Mouse (Mus musculus) intestine, postnatal 0 days (tissue): ENCODE results near the gene Ctnna2. TPM values are rescaled to one million over a fixed set of nuclear protein-coding genes. Genes with fewer than 3 reads are reported as not detected.

Experiments used
- ATAC-seq: fragments of 200-750 bp; cut with Nextera tagmentation; 2 replicates; pipeline ENCODE4 v1.8.0; 2017; ENCODE audit warnings: mild to moderate bottlenecking, moderate TSS enrichment, moderate library complexity
- H3K27ac ChIP-seq: fragments of 300-500 bp; sonication (generic); 2 replicates; pipeline ENCODE4 v1.5.1; 2014; ENCODE audit warnings: mild to moderate bottlenecking, low read depth, low read length, moderate library complexity
- H3K27me3 ChIP-seq: fragments of 300-500 bp; sonication (generic); replicated peaks from 2 replicates; pipeline ENCODE4 v1.6.1; 2014; ENCODE audit warnings: low read length, mixed read lengths; ENCODE audit not compliant: control insufficient read depth, insufficient read depth
- H3K36me3 ChIP-seq: fragments of 300-500 bp; sonication (generic); 2 replicates; pipeline ENCODE4 v1.6.1; 2014; ENCODE audit warnings: mild to moderate bottlenecking, moderate library complexity; ENCODE audit not compliant: control insufficient read depth, insufficient read depth
- H3K4me1 ChIP-seq: fragments of 300-500 bp; sonication (generic); replicated peaks from 2 replicates; pipeline ENCODE4 v1.6.1; 2014; ENCODE audit warnings: antibody characterized with exemption, low read length, mixed read lengths; ENCODE audit not compliant: control insufficient read depth, insufficient read depth
- H3K4me2 ChIP-seq: fragments of 300-500 bp; sonication (generic); replicated peaks from 2 replicates; pipeline ENCODE4 v1.6.1; 2014; ENCODE audit warnings: low read depth, mild to moderate bottlenecking, moderate library complexity
- H3K4me3 ChIP-seq: fragments of 300-500 bp; sonication (generic); 2 replicates; pipeline ENCODE4 v1.5.1; 2014; ENCODE audit warnings: low read depth, low read length
- H3K9ac ChIP-seq: fragments of 300-500 bp; sonication (generic); 2 replicates; pipeline ENCODE4 v1.6.1; 2014; ENCODE audit warnings: mild to moderate bottlenecking, low read depth, low read length
- H3K9me3 ChIP-seq: fragments of 300-500 bp; sonication (generic); 2 replicates; pipeline ENCODE4 v1.6.1; 2016; ENCODE audit warnings: mixed run types; ENCODE audit not compliant: control insufficient read depth
- CTCF ChIP-seq: sonication (generic); IDR thresholded peaks from 2 replicates; pipeline ENCODE4 v1.5.1; 2016; ENCODE audit warnings: low read depth, mild to moderate bottlenecking, control low read depth, antibody characterized with exemption, moderate library complexity
- WGBS: fragments of 180-500 bp; shearing (Covaris S2); extraction: QIAGEN DNeasy Blood & Tissue Kit; methylation state at CpG from one replicate; pipeline ENCODE4 v1.1.7; 2014; 5-methylcytosine and 5-hydroxymethylcytosine counted together
- polyA plus RNA-seq: library from polyadenylated mRNA; unstranded; fragments of >200 nt; fragmentation: Nextera tagmentation; extraction: Ambion mirVana; gene quantifications from 2 replicates; pipeline ENCODE4 v1.2.1, GENCODE M21; 2015

The Ctnna2 gene
- polyA plus RNA-seq, 1 experiment from 2014 or later, result 2.3 TPM

DNA sequence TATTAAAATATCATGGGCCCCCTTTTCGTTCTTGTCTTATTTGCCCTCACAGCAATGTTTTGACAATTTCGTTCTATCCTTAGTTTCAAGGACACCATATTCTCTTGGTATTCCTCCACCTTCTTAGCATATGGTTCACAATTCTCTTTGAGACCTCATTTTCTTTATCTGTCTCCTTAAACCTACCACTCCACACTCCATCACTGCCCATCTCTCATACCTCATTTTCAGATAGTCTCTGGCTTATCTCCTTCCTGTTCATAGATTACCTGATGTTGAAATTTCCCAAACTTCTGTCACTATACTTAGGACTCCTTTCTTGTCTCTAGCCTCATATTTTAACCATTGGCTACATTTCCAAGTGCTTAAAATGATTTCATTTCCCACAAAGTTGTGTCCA lies 116.1 kb downstream of the Ctnna2 start:
- TF ChIP-seq CTCF, result no peak
- no peak overlapping the region for H3K27ac ChIP-seq
- no peak overlapping the region for H3K4me3 ChIP-seq
- WGBS, result 81% methylated on average over 2 of the region's 2 CpGs
- no peaks in the 10 kb centered on the region for H3K9me3 ChIP-seq
- H3K36me3 ChIP-seq, result no peaks in the 10 kb centered on the region
- no peaks in the 10 kb centered on the region for H3K4me1 ChIP-seq
- no peaks in the 10 kb centered on the region for H3K27me3 ChIP-seq
- H3K4me2 ChIP-seq, result no peak overlapping the region
- ATAC-seq, result no peak
- no peak overlapping the region for H3K9ac ChIP-seq

DNA sequence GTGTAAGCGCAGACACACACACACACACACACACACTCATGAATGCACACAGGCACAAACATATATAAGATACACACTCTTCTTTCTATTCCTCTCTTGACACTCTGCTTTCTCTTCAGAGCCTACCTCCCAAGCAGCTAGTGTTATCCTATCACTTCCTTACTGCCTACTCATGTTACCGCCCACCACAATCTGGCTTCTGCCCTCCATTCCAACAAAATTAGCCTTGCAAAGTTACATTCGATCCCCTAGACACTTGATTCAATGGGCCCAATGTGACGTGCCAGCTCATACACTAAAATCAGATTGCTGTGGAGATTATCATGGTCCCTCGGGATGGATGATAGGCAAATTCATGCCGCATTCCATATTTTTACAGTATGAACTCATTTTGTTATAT lies 116.7 kb downstream of the Ctnna2 start:
- no peak for ATAC-seq
- Histone ChIP-seq H3K36me3 (no peaks in the 10 kb centered on the region), H3K4me2 (no peak overlapping the region), H3K9ac (no peak overlapping the region), H3K4me3 (no peak overlapping the region), H3K27ac (no peak overlapping the region), H3K27me3 (no peaks in the 10 kb centered on the region), H3K9me3 (no peaks in the 10 kb centered on the region), H3K4me1 (no peaks in the 10 kb centered on the region)
- TF ChIP-seq CTCF, result no peak
- 88% methylated on average over 6 of the region's 6 CpGs for WGBS

DNA sequence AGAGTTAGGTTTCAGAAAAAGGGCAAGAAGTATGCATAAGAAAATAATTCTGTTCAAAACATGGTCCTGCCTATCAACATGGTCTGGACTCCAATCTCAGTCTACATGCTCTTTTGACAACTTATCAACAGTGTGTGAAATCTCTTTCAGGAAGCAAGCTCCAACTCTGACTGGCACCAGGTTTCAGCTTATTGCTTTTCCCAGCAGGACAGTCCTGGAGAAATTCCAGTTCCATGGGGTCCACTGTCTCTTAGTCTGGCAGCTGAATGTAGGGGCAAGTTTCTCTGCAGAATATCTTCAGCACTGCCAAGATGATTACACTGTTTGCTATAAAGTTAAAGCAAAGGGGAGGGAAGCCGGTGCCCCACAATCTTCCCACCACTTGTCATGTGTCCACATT lies 130.1 kb downstream of the Ctnna2 start:
- no peaks in the 10 kb centered on the region for H3K4me1 ChIP-seq
- no peaks in the 10 kb centered on the region for H3K27me3 ChIP-seq
- H3K9ac ChIP-seq, result no peak overlapping the region
- no peak for TF ChIP-seq CTCF
- H3K9me3 ChIP-seq, result no peaks in the 10 kb centered on the region
- no peak overlapping the region for H3K27ac ChIP-seq
- no peaks in the 10 kb centered on the region for H3K36me3 ChIP-seq
- no peak overlapping the region for H3K4me3 ChIP-seq
- WGBS, result 70% methylated on average over 1 of the region's 1 CpGs
- no peak overlapping the region for H3K4me2 ChIP-seq
- ATAC-seq, result no peak

DNA sequence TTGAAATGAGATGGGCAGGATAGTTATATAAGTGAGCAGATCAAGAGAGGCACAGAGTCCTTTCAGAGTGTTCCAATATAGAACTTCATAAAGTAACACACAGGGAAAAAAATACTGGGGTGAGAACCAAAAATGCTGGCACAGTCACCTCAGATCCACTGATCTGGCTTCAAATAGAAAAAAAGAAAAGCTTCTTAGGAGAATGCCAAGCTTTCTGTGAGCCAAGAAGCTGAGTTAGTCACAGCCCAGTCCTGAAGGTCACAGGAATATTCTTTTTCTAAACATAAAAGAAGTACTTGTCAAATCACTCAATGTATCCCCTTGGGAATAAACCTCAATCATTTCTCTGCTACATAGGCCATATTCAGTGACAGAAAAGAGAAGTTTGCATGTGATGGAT lies 130.7 kb downstream of the Ctnna2 start:
- TF ChIP-seq CTCF, result no peak
- no peaks in the 10 kb centered on the region for H3K36me3 ChIP-seq
- H3K9ac ChIP-seq, result no peak overlapping the region
- ATAC-seq, result no peak
- H3K4me3 ChIP-seq, result no peak overlapping the region
- H3K27ac ChIP-seq, result no peak overlapping the region
- H3K4me1 ChIP-seq, result no peaks in the 10 kb centered on the region
- H3K4me2 ChIP-seq, result no peak overlapping the region
- H3K9me3 ChIP-seq, result no peaks in the 10 kb centered on the region
- H3K27me3 ChIP-seq, result no peaks in the 10 kb centered on the region

DNA sequence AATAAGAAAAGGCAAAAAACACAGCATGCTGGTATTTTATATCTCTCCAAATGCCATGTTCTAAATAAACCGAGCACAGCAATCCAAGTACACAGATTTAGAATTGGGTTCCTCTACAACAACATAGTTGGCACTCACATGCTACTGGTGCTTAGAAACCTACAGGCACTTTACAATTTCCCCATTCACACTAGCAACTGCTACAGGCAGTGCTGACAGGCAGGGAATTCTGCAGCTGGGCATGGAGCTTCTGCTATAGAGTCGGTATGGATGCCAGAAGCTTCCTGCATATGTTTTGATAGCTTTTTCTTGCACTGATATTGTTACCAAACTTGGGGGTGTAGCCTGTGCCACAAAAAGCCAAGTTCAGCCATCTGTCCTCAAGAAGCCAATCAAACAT lies 131.8 kb downstream of the Ctnna2 start:
- Histone ChIP-seq H3K36me3 (no peaks in the 10 kb centered on the region), H3K9me3 (no peaks in the 10 kb centered on the region), H3K4me1 (no peaks in the 10 kb centered on the region), H3K4me2 (no peak overlapping the region), H3K27me3 (no peaks in the 10 kb centered on the region), H3K9ac (no peak overlapping the region), H3K4me3 (no peak overlapping the region), H3K27ac (no peak overlapping the region)
- no peak for ATAC-seq
- 87% methylated on average over 2 of the region's 2 CpGs for WGBS
- no peak for TF ChIP-seq CTCF

DNA sequence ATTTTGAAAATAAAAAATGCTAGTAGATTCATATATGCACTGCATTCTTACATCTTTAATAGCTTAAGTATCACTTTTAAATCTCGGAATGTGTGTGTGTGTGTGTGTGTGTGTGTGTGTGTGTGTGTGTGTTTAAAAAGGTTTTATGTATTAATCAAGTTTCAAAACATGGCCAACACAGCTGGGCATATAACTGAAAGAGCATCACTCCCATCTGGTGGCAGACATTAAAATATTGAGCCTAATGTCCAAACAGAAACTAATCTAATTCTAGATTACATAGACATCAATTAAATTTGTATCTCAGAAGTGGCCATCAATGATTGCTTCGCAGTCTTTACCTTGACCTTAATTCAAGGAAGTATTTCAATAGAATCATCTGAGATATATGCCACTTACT lies 140.4 kb downstream of the Ctnna2 start:
- no peak overlapping the region for H3K4me2 ChIP-seq
- H3K9ac ChIP-seq, result no peak overlapping the region
- 77% methylated on average over 2 of the region's 2 CpGs for WGBS
- H3K27me3 ChIP-seq, result no peaks in the 10 kb centered on the region
- H3K4me3 ChIP-seq, result no peak overlapping the region
- H3K27ac ChIP-seq, result no peak overlapping the region
- no peak for ATAC-seq
- no peaks in the 10 kb centered on the region for H3K4me1 ChIP-seq
- TF ChIP-seq CTCF, result peak; percentile 35; the same call in 1 of the 2 replicates
- no peaks in the 10 kb centered on the region for H3K9me3 ChIP-seq
- H3K36me3 ChIP-seq, result no peaks in the 10 kb centered on the region

DNA sequence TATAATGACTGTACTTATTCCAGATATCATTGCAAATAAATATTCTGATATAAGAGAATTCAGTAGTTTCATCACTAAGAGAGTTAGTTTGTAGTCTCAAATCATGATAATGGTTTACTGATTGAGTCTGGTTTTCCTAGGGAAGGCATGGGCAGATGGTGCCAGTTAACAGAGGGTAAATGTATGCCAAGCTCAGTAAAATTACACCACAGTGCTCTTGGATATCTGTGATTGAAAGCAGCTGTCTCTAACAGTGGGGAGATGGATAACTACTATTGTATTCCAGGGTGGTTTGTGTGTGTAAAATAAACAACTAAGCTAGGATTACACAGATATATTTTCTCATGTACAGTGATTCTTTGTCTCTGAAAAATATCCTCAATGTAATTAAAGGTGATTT lies 140.8 kb downstream of the Ctnna2 start:
- ATAC-seq, result no peak

More for the DNA sequence above, 140.8 kb downstream of the Ctnna2 start:
- no peaks in the 10 kb centered on the region for H3K4me1 ChIP-seq
- H3K27ac ChIP-seq, result no peak overlapping the region
- no peak for TF ChIP-seq CTCF
- no peak overlapping the region for H3K4me2 ChIP-seq
- no peak overlapping the region for H3K9ac ChIP-seq
- no peaks in the 10 kb centered on the region for H3K9me3 ChIP-seq
- H3K36me3 ChIP-seq, result no peaks in the 10 kb centered on the region
- no peak overlapping the region for H3K4me3 ChIP-seq
- H3K27me3 ChIP-seq, result no peaks in the 10 kb centered on the region
